Mouse (Mus musculus): ENCODE results near the gene Swi5.

Swi5 gene

GRCm38 (mm10) chr2:32260635-32261034 is 27.2 kb downstream of the Swi5 start:
- peak; percentile 21 for DNase-seq (ENCODE audit: low spot score)

- peak; percentile 97 for DNase-seq (ENCODE audit: low spot score)
These were observed 28.0 kb downstream of the Swi5 start, which contains the start of gene Uck1 for GRCm38 (mm10) chr2:32259657-32260417. TSS of gene Uck1 (minus strand) at chr2:32260159.

GRCm38 (mm10) chr2:32258887-32259533 is 28.9 kb downstream of the Swi5 start:
- no peak for DNase-seq (ENCODE audit: low spot score)

GRCm38 (mm10) chr2:32256273-32256672 is 31.6 kb downstream of the Swi5 start:
- no peak for DNase-seq (ENCODE audit: low spot score)

- no peak for DNase-seq (ENCODE audit: low spot score)
These were observed 33.3 kb downstream of the Swi5 start for GRCm38 (mm10) chr2:32254563-32254962.

GRCm38 (mm10) chr2:32253352-32253751 is 34.5 kb downstream of the Swi5 start:
- no peak for DNase-seq (ENCODE audit: low spot score)

- DNase-seq (ENCODE audit: low spot score), result no peak
These were observed 35.2 kb downstream of the Swi5 start for GRCm38 (mm10) chr2:32252658-32253057.

- no peak for DNase-seq (ENCODE audit: low spot score)
These were observed 35.9 kb downstream of the Swi5 start for GRCm38 (mm10) chr2:32251791-32252527.

- DNase-seq (ENCODE audit: low spot score), result no peak
These were observed 39.2 kb downstream of the Swi5 start for GRCm38 (mm10) chr2:32248377-32249361.

GRCm38 (mm10) chr2:32246741-32247140 is 41.1 kb downstream of the Swi5 start:
- DNase-seq (ENCODE audit: low spot score), result no peak

- DNase-seq (ENCODE audit: low spot score), result no peak
These were observed 44.9 kb downstream of the Swi5 start for GRCm38 (mm10) chr2:32242986-32243385.

GRCm38 (mm10) chr2:32240591-32240990 is 47.3 kb downstream of the Swi5 start:
- DNase-seq (ENCODE audit: low spot score), result no peak

GRCm38 (mm10) chr2:32238708-32239435 is 49.0 kb downstream of the Swi5 start:
- no peak for DNase-seq (ENCODE audit: low spot score)

- DNase-seq (ENCODE audit: low spot score), result no peak
These were observed 50.3 kb downstream of the Swi5 start for GRCm38 (mm10) chr2:32237571-32237970.

- DNase-seq (ENCODE audit: low spot score), result peak; percentile 78
These were observed 51.0 kb downstream of the Swi5 start for GRCm38 (mm10) chr2:32236760-32237487.

- DNase-seq (ENCODE audit: low spot score), result peak; percentile 98
These were observed 51.8 kb downstream of the Swi5 start, which contains the start of gene Pomt1 for GRCm38 (mm10) chr2:32235886-32236759. TSS of gene Pomt1 (plus strand) at chr2:32236590.

- no peak for DNase-seq (ENCODE audit: low spot score)
These were observed 52.4 kb downstream of the Swi5 start for GRCm38 (mm10) chr2:32235433-32235832.

All from embryo, embryonic 10 days (tissue).